Mouse (Mus musculus) hindbrain, embryonic 16.5 days (tissue): ENCODE data around the gene Lep. TPM values are rescaled to one million over a fixed set of nuclear protein-coding genes. Genes with fewer than 3 reads are reported as not detected.

Experiments
- ATAC-seq: fragments of 200-750 bp; cut with Nextera tagmentation; 2 replicates; pipeline ENCODE4 v1.8.0; 2017; ENCODE audit warnings: moderate TSS enrichment, moderate library complexity
- H3K27ac ChIP-seq: fragments of 300-500 bp; sonication (generic); 2 replicates; pipeline ENCODE4 v1.5.1; 2014; ENCODE audit warnings: low read depth, mild to moderate bottlenecking, control low read depth, low read length, moderate library complexity
- H3K27me3 ChIP-seq: fragments of 300-500 bp; sonication (generic); replicated peaks from 2 replicates; pipeline ENCODE4 v1.6.1; 2014; ENCODE audit warnings: low read length; ENCODE audit not compliant: control insufficient read depth, insufficient read depth
- H3K36me3 ChIP-seq: fragments of 300-500 bp; sonication (generic); 2 replicates; pipeline ENCODE4 v1.6.1; 2014; ENCODE audit warnings: mild to moderate bottlenecking, low read length, moderate library complexity, mixed read lengths; ENCODE audit not compliant: control insufficient read depth, insufficient read depth
- H3K4me1 ChIP-seq: fragments of 300-500 bp; sonication (generic); 2 replicates; pipeline ENCODE4 v1.6.1; 2014; ENCODE audit warnings: low read depth, low read length; ENCODE audit not compliant: control insufficient read depth, insufficient read depth
- H3K4me2 ChIP-seq: fragments of 300-500 bp; sonication (generic); 2 replicates; pipeline ENCODE4 v1.6.1; 2014; ENCODE audit warnings: mild to moderate bottlenecking, low read length, control low read depth, moderate library complexity
- H3K4me3 ChIP-seq: fragments of 300-500 bp; sonication (generic); 2 replicates; pipeline ENCODE4 v1.5.1; 2014; ENCODE audit warnings: mild to moderate bottlenecking, low read length, control low read depth, moderate library complexity
- H3K9ac ChIP-seq: fragments of 300-500 bp; sonication (generic); 2 replicates; pipeline ENCODE4 v1.6.1; 2014; ENCODE audit warnings: low read depth, mild to moderate bottlenecking, control low read depth, low read length, moderate library complexity
- H3K9me3 ChIP-seq: fragments of 300-500 bp; sonication (generic); 2 replicates; pipeline ENCODE4 v1.6.1; 2014; ENCODE audit warnings: mild to moderate bottlenecking, low read length, moderate library complexity; ENCODE audit not compliant: control insufficient read depth
- WGBS: fragments of 180-500 bp; shearing (Covaris S2); extraction: QIAGEN DNeasy Blood & Tissue Kit; methylation state at CpG from one replicate; pipeline ENCODE4 v1.1.7; 2014; 5-methylcytosine and 5-hydroxymethylcytosine counted together
- polyA plus RNA-seq: library from polyadenylated mRNA; unstranded; fragments of >200 nt; fragmentation: Nextera tagmentation; extraction: Ambion mirVana; gene quantifications from 2 replicates; pipeline ENCODE4 v1.2.1, GENCODE M21; 2015

Lep gene
- polyA plus RNA-seq, 1 experiment from 2014 or later = not detected

GRCm38 (mm10) chr6:29092904-29093303, 32.9 kb downstream of the Lep start:
- Histone ChIP-seq H3K4me3 (no peak overlapping the region), H3K9ac (no peak overlapping the region), H3K4me1 (no peaks in the 10 kb centered on the region), H3K27me3 (no peaks in the 10 kb centered on the region), H3K4me2 (no peak overlapping the region), H3K27ac (no peak overlapping the region), H3K36me3 (no peaks in the 10 kb centered on the region), H3K9me3 (peaks cover 13% of the 10 kb centered on the region)
- 58% methylated on average over 11 of the region's 11 CpGs for WGBS
- ATAC-seq = no peak

GRCm38 (mm10) chr6:29099536-29100170, 39.6 kb downstream of the Lep start:
- Histone ChIP-seq H3K4me3 (no peak overlapping the region), H3K27me3 (no peaks in the 10 kb centered on the region), H3K27ac (no peak overlapping the region), H3K36me3 (no peaks in the 10 kb centered on the region), H3K9ac (no peak overlapping the region), H3K4me1 (0 out of 2 replicates have a peak, but pooled peaks cover 3% of the 10 kb centered on the region), H3K4me2 (no peak overlapping the region), H3K9me3 (peaks cover 8% of the 10 kb centered on the region)
- 52% methylated on average over 14 of the region's 14 CpGs for WGBS
- no peak for ATAC-seq

GRCm38 (mm10) chr6:29100423-29100822, 40.4 kb downstream of the Lep start:
- Histone ChIP-seq H3K4me3 (no peak overlapping the region), H3K4me1 (0 out of 2 replicates have a peak, but pooled peaks cover 3% of the 10 kb centered on the region), H3K9ac (no peak overlapping the region), H3K4me2 (no peak overlapping the region), H3K36me3 (no peaks in the 10 kb centered on the region), H3K27ac (no peak overlapping the region), H3K9me3 (peaks cover 5% of the 10 kb centered on the region; the same call in 1 of the 2 replicates), H3K27me3 (no peaks in the 10 kb centered on the region)
- 36% methylated on average over 3 of the region's 3 CpGs for WGBS
- no peak for ATAC-seq

- Histone ChIP-seq H3K36me3 (no peaks in the 10 kb centered on the region), H3K27ac (no peak overlapping the region), H3K27me3 (no peaks in the 10 kb centered on the region), H3K4me2 (no peak overlapping the region), H3K9me3 (0 out of 2 replicates have a peak, but pooled peaks cover under 1% of the 10 kb centered on the region), H3K4me3 (no peak overlapping the region), H3K9ac (no peak overlapping the region), H3K4me1 (0 out of 2 replicates have a peak, but pooled peaks cover 3% of the 10 kb centered on the region)
- WGBS = 73% methylated on average over 9 of the region's 9 CpGs
- ATAC-seq = peak; percentile 37; the same call in 1 of the 2 replicates
Measured at GRCm38 (mm10) chr6:29101248-29101864, 41.3 kb downstream of the Lep start.

- no peak for ATAC-seq
- 71% methylated on average over 1 of the region's 1 CpGs for WGBS
Measured at GRCm38 (mm10) chr6:29108376-29108775, 48.4 kb downstream of the Lep start.

GRCm38 (mm10) chr6:29111501-29111900, 51.5 kb downstream of the Lep start:
- H3K9ac ChIP-seq = no peak overlapping the region
- no peak overlapping the region for H3K4me2 ChIP-seq
- no peaks in the 10 kb centered on the region for H3K27me3 ChIP-seq
- no peaks in the 10 kb centered on the region for H3K36me3 ChIP-seq
- no peak overlapping the region for H3K4me3 ChIP-seq
- H3K27ac ChIP-seq = no peak overlapping the region
- 89% methylated on average over 4 of the region's 4 CpGs for WGBS
- no peaks in the 10 kb centered on the region for H3K4me1 ChIP-seq
- H3K9me3 ChIP-seq = 0 out of 2 replicates have a peak, but pooled peaks cover 5% of the 10 kb centered on the region
- no peak for ATAC-seq

More at GRCm38 (mm10) chr6:29108376-29108775, 48.4 kb downstream of the Lep start:
- no peaks in the 10 kb centered on the region for H3K27me3 ChIP-seq
- no peaks in the 10 kb centered on the region for H3K36me3 ChIP-seq
- no peak overlapping the region for H3K4me2 ChIP-seq
- H3K4me3 ChIP-seq = no peak overlapping the region
- no peaks in the 10 kb centered on the region for H3K4me1 ChIP-seq
- H3K9me3 ChIP-seq = 0 out of 2 replicates have a peak, but pooled peaks cover 5% of the 10 kb centered on the region
- no peak overlapping the region for H3K27ac ChIP-seq
- H3K9ac ChIP-seq = no peak overlapping the region

- Histone ChIP-seq H3K27ac (no peak overlapping the region), H3K4me3 (no peak overlapping the region), H3K4me1 (peaks cover 3% of the 10 kb centered on the region), H3K27me3 (no peaks in the 10 kb centered on the region), H3K9me3 (0 out of 2 replicates have a peak, but pooled peaks cover 5% of the 10 kb centered on the region), H3K4me2 (no peak overlapping the region), H3K36me3 (no peaks in the 10 kb centered on the region), H3K9ac (no peak overlapping the region)
- WGBS = 74% methylated on average over 7 of the region's 7 CpGs
- ATAC-seq = no peak
Measured at GRCm38 (mm10) chr6:29115756-29116155, 55.7 kb downstream of the Lep start.

- 39% methylated on average over 7 of the region's 7 CpGs for WGBS
- no peak overlapping the region for H3K4me2 ChIP-seq
- no peaks in the 10 kb centered on the region for H3K36me3 ChIP-seq
- peak; percentile 90 for ATAC-seq
- no peaks in the 10 kb centered on the region for H3K27me3 ChIP-seq
- H3K4me1 ChIP-seq = peaks cover 3% of the 10 kb centered on the region
- H3K27ac ChIP-seq = no peak overlapping the region
- H3K9ac ChIP-seq = no peak overlapping the region
- no peak overlapping the region for H3K4me3 ChIP-seq
- H3K9me3 ChIP-seq = no peaks in the 10 kb centered on the region
Measured at GRCm38 (mm10) chr6:29117417-29118104, 57.5 kb downstream of the Lep start.

- H3K9me3 ChIP-seq = no peaks in the 10 kb centered on the region
- ATAC-seq = no peak
- H3K27me3 ChIP-seq = no peaks in the 10 kb centered on the region
- H3K4me1 ChIP-seq = peaks cover 3% of the 10 kb centered on the region
- H3K27ac ChIP-seq = no peak overlapping the region
- H3K9ac ChIP-seq = no peak overlapping the region
- H3K4me3 ChIP-seq = no peak overlapping the region
- H3K4me2 ChIP-seq = no peak overlapping the region
- H3K36me3 ChIP-seq = no peaks in the 10 kb centered on the region
Measured at GRCm38 (mm10) chr6:29118231-29118630, 58.2 kb downstream of the Lep start.
